Mouse (Mus musculus) liver, embryonic 15.5 days (tissue): ENCODE measurements around the gene Spaca4. TPM values are rescaled to one million over a fixed set of nuclear protein-coding genes. Genes with fewer than 3 reads are reported as not detected.

Experiments
- ATAC-seq: fragments of 200-750 bp; cut with Nextera tagmentation; 2 replicates; pipeline ENCODE4 v1.8.0; 2017; ENCODE audit warnings: moderate number of reproducible peaks, mild to moderate bottlenecking, moderate library complexity; ENCODE audit not compliant: insufficient read depth
- H3K27ac ChIP-seq: fragments of 300-500 bp; sonication (generic); replicated peaks from 2 replicates; pipeline ENCODE4 v1.5.1; 2015; ENCODE audit warnings: mild to moderate bottlenecking, inconsistent platforms
- H3K27me3 ChIP-seq: fragments of 300-500 bp; sonication (generic); 2 replicates; pipeline ENCODE4 v1.6.1; 2015; ENCODE audit warnings: mild to moderate bottlenecking, inconsistent platforms
- H3K36me3 ChIP-seq: fragments of 300-500 bp; sonication (generic); replicated peaks from 2 replicates; pipeline ENCODE4 v1.6.1; 2015; ENCODE audit warnings: moderate library complexity, mild to moderate bottlenecking, inconsistent platforms
- H3K4me1 ChIP-seq: fragments of 300-500 bp; sonication (generic); replicated peaks from 2 replicates; pipeline ENCODE4 v1.6.1; 2015; ENCODE audit warnings: inconsistent platforms
- H3K4me2 ChIP-seq: fragments of 300-500 bp; sonication (generic); 2 replicates; pipeline ENCODE4 v1.6.1; 2015; ENCODE audit warnings: moderate library complexity, mild to moderate bottlenecking, inconsistent platforms
- H3K4me3 ChIP-seq: fragments of 300-500 bp; sonication (generic); replicated peaks from 2 replicates; pipeline ENCODE4 v1.5.1; 2015; ENCODE audit warnings: mild to moderate bottlenecking, inconsistent platforms
- H3K9ac ChIP-seq: fragments of 300-500 bp; sonication (generic); 2 replicates; pipeline ENCODE4 v1.6.1; 2015; ENCODE audit warnings: moderate library complexity, mild to moderate bottlenecking, inconsistent platforms
- H3K9me3 ChIP-seq: fragments of 300-500 bp; sonication (generic); replicated peaks from 2 replicates; pipeline ENCODE4 v1.6.1; 2016; ENCODE audit warnings: inconsistent platforms
- WGBS: fragments of 180-500 bp; shearing (Covaris S2); methylation state at CpG from one replicate; pipeline ENCODE4 v1.1.7; 2015; ENCODE audit warnings: mixed read lengths; ENCODE audit not compliant: insufficient replicate concordance; 5-methylcytosine and 5-hydroxymethylcytosine counted together
- polyA plus RNA-seq: library from polyadenylated mRNA; unstranded; fragments of >200 nt; fragmentation: Nextera tagmentation; extraction: Ambion mirVana; gene quantifications from 2 replicates; pipeline ENCODE4 v1.2.1, GENCODE M21; 2015

Gene Spaca4
- polyA plus RNA-seq, 1 experiment from 2014 or later, result not detected

DNA sequence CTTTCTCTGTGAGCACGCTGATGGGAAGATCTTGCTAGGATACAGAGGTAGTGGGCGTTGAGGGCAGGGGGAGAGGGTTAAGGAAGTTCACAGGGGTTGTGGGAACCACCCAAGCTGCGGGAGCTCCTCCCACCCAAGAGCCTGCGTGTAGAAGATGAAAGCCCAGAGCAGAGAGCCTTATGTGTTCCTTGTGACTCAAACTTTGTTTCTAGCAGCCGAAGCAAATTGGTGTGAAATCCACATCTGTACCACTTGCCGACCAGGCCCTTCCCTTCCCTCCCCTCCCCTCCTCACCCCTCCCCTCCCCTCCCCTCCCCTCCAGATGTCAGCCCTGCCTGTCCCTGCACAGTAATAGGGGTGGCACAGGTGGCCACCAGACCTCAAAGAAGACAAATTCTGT is 30.5 kb downstream of the Spaca4 start:
- no peak for ATAC-seq
- 25% methylated on average over 6 of the region's 6 CpGs for WGBS
- Histone ChIP-seq H3K9ac (no peak overlapping the region), H3K4me2 (no peak overlapping the region), H3K36me3 (no peaks in the 10 kb centered on the region), H3K4me1 (peaks cover 4% of the 10 kb centered on the region; the same call in 1 of the 2 replicates), H3K27ac (no peak overlapping the region), H3K27me3 (peaks cover 29% of the 10 kb centered on the region), H3K4me3 (no peak overlapping the region), H3K9me3 (no peaks in the 10 kb centered on the region)

DNA sequence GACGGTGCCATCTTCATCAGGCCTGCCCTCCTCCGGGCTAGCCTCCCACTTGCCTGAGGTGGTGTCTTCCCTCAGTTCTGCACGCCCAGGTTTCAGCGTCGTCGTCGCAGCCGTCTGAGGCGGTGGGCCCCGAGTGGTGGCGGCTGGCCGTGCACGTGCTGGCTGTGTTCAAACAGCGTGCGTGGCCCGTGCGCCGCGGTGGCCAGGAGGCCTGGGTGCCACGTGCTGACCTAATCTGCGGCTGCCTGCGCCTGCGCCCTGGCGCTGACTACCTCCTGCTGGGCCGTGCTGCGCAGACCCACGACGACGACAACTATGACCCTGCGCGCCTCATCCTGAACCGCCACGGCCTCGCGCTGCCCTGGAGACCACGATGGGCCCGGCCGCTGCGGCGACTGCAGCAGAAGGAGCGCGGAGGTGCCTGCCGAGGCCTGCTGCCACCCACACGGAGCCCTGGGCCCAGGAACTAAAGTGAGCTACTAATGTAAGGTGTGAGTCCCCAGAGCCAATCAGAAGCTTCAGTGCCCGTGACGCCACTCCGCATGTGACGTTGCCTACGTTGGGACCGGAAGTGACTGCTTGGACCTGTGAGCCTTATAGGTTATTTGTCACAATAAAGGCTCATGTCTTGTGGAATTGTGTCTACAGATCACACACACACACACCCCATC is 31.6 kb downstream of the Spaca4 start, which contains the start of gene Sec1:
Gene Sec1, minus strand, starts transcription at position 482 of the 671 bp plus-strand sequence.
- Histone ChIP-seq H3K4me2 (no peak within 1 kb of the TSS), H3K9me3 (no peaks in the 10 kb centered on the region), H3K4me1 (no peaks in the 10 kb centered on the region), H3K27me3 (peaks cover 21% of the 10 kb centered on the region), H3K9ac (no peak within 1 kb of the TSS), H3K4me3 (no peak within 1 kb of the TSS), H3K27ac (no peak within 1 kb of the TSS), H3K36me3 (no peaks in the 10 kb centered on the region)
- 87% methylated on average over 50 of the region's 50 CpGs for WGBS
- no peak for ATAC-seq

DNA sequence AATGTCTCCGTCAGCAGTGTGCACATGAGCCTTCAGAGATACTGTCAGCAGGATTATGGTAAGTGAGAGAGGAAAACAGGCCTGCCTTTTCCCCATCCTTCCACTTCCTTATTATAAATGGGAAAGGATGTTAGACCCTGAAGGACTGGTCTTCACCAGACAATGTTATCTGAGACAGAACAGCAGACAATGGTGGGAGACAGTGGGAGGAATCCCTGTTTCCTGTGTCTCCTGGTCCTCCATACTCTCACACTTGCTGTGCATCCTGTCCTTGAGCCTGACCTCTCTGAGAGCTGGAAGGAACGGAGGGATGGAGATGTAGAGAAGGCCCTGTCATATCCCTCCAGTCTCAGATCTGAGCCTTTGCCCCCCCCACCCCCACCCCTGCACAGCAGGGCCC is 33.2 kb downstream of the Spaca4 start:
- no peaks in the 10 kb centered on the region for H3K9me3 ChIP-seq

DNA sequence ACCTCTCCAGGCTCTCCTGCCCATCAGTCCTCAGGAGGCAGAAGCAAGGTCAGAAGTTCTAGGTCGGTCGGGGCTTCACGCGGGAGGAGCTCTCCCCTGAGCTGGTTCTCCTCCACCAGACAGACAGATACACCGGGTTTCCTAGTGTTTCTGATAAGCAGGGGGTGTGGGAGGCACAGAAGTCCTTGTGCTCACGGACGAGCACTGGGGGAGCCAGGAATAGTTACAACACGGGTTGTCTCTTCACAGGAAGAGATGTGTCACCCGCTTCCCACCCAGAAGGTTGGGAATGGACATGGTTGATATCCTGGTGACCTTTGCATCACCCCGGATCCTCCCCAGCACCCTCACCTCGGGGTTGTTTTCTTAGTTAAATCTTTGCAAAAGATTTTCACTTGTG is 35.8 kb downstream of the Spaca4 start:
- Histone ChIP-seq H3K4me1 (no peaks in the 10 kb centered on the region), H3K9me3 (no peaks in the 10 kb centered on the region), H3K4me2 (no peak overlapping the region), H3K4me3 (no peak overlapping the region), H3K27ac (no peak overlapping the region), H3K9ac (no peak overlapping the region), H3K36me3 (no peaks in the 10 kb centered on the region), H3K27me3 (peaks cover 10% of the 10 kb centered on the region; the same call in 1 of the 2 replicates)
- WGBS, result 36% methylated on average over 11 of the region's 11 CpGs
- no peak for ATAC-seq

More for the DNA sequence above, 33.2 kb downstream of the Spaca4 start:
- H3K27ac ChIP-seq, result no peak overlapping the region
- no peak overlapping the region for H3K4me3 ChIP-seq
- no peak overlapping the region for H3K9ac ChIP-seq
- no peak overlapping the region for H3K4me2 ChIP-seq
- H3K4me1 ChIP-seq, result no peaks in the 10 kb centered on the region
- 55% methylated on average over 2 of the region's 2 CpGs for WGBS
- peaks cover 10% of the 10 kb centered on the region; the same call in 1 of the 2 replicates for H3K27me3 ChIP-seq
- ATAC-seq, result peak; percentile 51
- no peaks in the 10 kb centered on the region for H3K36me3 ChIP-seq

DNA sequence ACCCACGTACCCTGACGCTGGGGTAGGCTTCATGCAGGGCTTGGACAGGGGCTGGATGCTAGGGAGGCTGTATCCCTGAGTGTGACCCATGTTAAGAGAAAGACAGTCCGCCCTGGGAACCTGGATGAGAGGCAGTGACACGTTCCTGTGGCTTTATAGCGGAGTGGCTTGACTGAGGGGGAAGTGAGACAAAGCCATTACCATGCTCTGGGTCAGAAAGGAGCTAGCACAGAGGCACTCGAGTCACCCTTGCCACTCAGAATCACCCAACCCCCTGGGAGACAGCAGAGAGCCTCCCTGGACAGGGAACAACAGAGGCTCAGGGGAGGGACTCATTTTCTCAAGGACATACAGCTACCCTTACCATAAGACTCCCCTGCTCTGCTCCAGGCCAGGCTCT is 36.5 kb downstream of the Spaca4 start:
- WGBS, result 50% methylated on average over 6 of the region's 6 CpGs
- Histone ChIP-seq H3K9ac (no peak overlapping the region), H3K27me3 (peaks cover 15% of the 10 kb centered on the region; the same call in 1 of the 2 replicates), H3K36me3 (no peaks in the 10 kb centered on the region), H3K4me2 (no peak overlapping the region), H3K27ac (no peak overlapping the region), H3K9me3 (no peaks in the 10 kb centered on the region), H3K4me1 (no peaks in the 10 kb centered on the region), H3K4me3 (no peak overlapping the region)
- ATAC-seq, result no peak

DNA sequence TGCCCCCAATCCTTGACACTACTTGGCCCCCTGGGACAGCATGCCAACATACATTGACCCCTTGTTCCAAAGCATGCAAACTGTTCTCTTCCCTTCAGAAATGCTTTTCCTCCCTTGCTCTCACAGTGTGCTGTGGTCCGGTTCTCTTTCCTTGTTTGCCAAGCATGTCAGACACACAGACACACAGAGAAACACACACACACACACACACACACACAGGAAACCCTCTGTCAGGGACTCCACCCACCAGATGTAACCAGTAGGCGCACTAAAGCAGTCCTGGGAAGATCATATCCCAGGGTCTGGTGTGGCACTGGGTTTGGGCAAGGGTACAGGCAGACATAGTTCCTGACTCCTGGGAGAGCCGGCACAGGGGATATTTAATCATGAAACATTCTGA is 38.8 kb downstream of the Spaca4 start:
- H3K4me3 ChIP-seq, result no peak overlapping the region
- no peak overlapping the region for H3K27ac ChIP-seq
- WGBS, result 56% methylated on average over 3 of the region's 3 CpGs
- no peak overlapping the region for H3K9ac ChIP-seq
- H3K27me3 ChIP-seq, result peaks cover 20% of the 10 kb centered on the region; the same call in 1 of the 2 replicates
- H3K4me2 ChIP-seq, result no peak overlapping the region
- H3K9me3 ChIP-seq, result no peaks in the 10 kb centered on the region
- H3K36me3 ChIP-seq, result no peaks in the 10 kb centered on the region
- no peak for ATAC-seq
- peaks cover 9% of the 10 kb centered on the region for H3K4me1 ChIP-seq

DNA sequence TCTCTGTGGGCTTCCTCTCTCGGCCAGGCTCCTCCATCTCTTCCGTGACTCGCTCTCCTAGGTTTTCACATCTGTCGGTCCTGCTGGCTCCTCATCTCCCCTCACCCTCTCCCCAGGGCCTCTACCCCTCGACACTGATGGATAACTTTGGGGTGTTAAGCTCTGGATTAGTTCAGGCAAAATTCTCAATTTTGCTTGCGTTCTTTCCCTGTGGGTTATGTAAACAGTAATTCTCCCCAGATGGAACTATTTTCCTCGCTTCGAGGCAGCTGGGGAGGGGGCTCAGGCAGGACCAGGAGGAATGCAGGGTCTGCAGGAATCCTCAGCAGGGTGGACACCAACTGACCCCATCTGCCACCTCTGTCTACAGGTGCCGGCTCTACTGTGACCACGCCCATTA is 39.8 kb downstream of the Spaca4 start:
- H3K4me1 ChIP-seq, result peaks cover 13% of the 10 kb centered on the region
- H3K4me2 ChIP-seq, result no peak overlapping the region
- WGBS, result 56% methylated on average over 10 of the region's 10 CpGs
- H3K4me3 ChIP-seq, result no peak overlapping the region
- H3K27me3 ChIP-seq, result peaks cover 19% of the 10 kb centered on the region; the same call in 1 of the 2 replicates
- no peak overlapping the region for H3K9ac ChIP-seq
- H3K36me3 ChIP-seq, result no peaks in the 10 kb centered on the region
- no peak for ATAC-seq
- H3K27ac ChIP-seq, result no peak overlapping the region
- H3K9me3 ChIP-seq, result no peaks in the 10 kb centered on the region

DNA sequence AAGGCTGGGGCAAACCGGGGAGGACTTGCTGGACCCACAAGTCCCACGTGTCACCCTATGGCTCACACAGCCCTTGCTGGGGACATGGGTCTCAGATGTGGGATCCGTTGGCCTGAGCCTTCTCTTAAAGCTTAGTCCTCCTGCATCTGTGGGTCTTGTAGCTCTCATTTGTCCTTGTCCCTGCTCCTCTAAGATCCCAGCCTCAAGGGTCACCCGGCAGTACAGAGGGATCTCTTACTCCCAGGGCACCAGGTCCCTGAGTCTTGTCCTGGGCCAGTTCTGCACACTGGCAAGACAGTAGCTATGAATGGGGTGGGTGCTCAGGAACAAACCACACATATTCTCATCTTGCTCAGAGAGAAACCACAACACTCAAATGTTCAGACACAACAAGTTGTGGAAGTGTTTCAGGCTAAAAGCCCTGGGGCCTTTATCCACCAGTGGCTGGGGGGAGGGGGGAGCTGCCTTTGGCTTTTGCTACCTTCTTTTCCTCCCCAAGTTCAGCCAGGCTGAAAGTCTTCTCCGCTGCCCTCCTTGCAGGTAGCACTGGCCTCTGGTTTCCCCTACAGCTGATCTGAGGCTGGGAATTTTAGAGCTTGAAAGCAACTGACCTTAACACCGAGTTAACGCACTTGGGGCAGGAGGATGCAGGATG is 42.1 kb downstream of the Spaca4 start, which contains the start of gene Ntn5:
Gene Ntn5, plus strand, starts transcription at position 627 of the 655 bp plus-strand sequence.
- Histone ChIP-seq H3K9me3 (no peaks in the 10 kb centered on the region), H3K27me3 (peaks cover 10% of the 10 kb centered on the region; the same call in 1 of the 2 replicates), H3K4me3 (no peak within 1 kb of the TSS), H3K9ac (no peak within 1 kb of the TSS), H3K4me1 (peaks cover 13% of the 10 kb centered on the region), H3K4me2 (no peak within 1 kb of the TSS), H3K27ac (no peak within 1 kb of the TSS), H3K36me3 (no peaks in the 10 kb centered on the region)
- 60% methylated on average over 7 of the region's 7 CpGs for WGBS
- ATAC-seq, result no peak

DNA sequence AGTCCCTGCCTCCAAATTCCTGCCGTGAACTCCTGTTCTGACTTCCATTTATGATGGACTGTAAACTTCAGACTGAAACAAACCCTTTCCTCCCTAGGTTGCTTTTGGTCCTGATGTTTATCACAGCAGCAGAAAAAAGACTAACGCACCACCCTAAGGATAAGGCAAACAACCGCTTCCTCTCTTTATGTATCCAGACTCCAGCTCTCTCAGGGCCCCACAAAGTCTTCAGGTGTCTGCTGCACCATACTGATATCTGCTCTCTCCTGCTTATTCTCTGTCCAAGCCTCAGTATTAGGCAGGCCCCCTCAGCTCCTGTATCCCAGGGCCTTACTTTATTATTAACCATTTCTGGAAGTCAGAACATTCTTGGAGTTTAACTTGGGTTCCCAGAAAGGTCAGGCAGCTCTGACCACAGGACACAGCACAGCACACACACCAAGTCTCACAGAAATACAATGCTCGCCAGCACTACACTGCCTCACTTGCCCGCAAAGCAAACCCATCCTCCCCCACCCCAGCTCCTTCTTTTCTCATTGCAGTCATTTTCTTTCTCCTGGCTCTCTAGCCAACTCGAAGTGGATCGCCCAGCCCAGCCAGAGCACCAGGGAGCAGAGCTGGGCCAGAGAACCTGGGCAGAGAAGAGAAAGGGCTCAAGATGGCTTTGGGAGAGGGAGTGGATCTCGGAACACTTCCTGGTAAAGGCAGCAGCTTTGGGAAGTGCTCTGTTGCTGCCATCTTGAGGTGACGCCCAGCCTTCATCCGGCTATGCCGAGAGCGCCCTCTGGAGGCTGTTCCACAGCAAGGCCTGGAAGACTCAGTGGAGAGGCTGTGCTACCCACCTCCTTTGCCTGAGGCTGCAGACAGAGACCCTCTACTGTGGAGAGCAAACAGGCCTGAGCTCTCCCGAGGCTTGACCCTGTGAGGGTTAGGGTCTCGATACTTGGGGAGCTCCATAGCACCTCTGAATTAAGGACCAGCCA is 43.2 kb downstream of the Spaca4 start:
- Histone ChIP-seq H3K36me3 (no peaks in the 10 kb centered on the region), H3K27ac (no peak overlapping the region), H3K27me3 (peaks cover 10% of the 10 kb centered on the region; the same call in 1 of the 2 replicates), H3K9me3 (no peaks in the 10 kb centered on the region), H3K9ac (no peak overlapping the region), H3K4me1 (peaks cover 13% of the 10 kb centered on the region), H3K4me3 (no peak overlapping the region), H3K4me2 (peak overlapping the region; percentile 43; the same call in 1 of the 2 replicates)
- WGBS, result 24% methylated on average over 14 of the region's 14 CpGs
- ATAC-seq, result no peak

DNA sequence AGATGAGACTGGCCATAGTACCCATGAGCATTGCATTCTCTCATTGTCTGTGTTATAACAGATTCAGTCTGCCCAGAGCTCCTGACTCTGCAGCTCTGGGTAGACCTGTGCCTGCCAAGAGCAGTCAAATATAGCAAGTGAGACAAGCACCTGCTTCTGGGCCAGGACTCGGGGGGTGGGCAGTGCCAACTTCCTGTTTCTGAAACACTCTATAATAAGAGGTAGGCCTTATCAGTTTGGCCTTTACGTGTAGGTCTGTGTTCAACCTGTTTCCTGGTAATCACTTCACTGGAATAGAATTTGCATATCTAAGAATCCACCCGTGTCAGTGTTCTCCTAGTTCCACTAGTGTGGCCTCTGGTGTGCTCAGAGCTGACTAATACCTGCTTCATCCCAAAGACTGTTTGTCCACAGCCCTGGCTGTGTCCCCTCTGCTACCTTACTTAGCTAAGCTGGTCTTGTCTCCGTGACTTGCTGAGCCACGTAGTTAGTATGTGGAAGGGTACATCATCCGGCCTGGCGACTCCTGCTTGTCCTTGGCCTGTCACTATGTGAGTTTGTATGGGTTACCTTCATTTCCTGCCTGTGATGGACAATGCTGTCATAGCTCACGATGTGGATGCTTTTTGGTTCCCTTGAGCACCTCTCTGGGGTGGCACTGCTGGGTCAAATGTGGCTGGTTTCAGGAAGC is 44.4 kb downstream of the Spaca4 start:
- no peak overlapping the region for H3K27ac ChIP-seq
- peaks cover 10% of the 10 kb centered on the region; the same call in 1 of the 2 replicates for H3K27me3 ChIP-seq
- H3K9me3 ChIP-seq, result no peaks in the 10 kb centered on the region
- no peak for ATAC-seq
- no peak overlapping the region for H3K4me3 ChIP-seq
- no peaks in the 10 kb centered on the region for H3K36me3 ChIP-seq
- H3K4me1 ChIP-seq, result peaks cover 13% of the 10 kb centered on the region
- WGBS, result 42% methylated on average over 8 of the region's 8 CpGs
- no peak overlapping the region for H3K4me2 ChIP-seq
- no peak overlapping the region for H3K9ac ChIP-seq
